Mouse (Mus musculus): ENCODE measurements around the gene Stk33.

DNA sequence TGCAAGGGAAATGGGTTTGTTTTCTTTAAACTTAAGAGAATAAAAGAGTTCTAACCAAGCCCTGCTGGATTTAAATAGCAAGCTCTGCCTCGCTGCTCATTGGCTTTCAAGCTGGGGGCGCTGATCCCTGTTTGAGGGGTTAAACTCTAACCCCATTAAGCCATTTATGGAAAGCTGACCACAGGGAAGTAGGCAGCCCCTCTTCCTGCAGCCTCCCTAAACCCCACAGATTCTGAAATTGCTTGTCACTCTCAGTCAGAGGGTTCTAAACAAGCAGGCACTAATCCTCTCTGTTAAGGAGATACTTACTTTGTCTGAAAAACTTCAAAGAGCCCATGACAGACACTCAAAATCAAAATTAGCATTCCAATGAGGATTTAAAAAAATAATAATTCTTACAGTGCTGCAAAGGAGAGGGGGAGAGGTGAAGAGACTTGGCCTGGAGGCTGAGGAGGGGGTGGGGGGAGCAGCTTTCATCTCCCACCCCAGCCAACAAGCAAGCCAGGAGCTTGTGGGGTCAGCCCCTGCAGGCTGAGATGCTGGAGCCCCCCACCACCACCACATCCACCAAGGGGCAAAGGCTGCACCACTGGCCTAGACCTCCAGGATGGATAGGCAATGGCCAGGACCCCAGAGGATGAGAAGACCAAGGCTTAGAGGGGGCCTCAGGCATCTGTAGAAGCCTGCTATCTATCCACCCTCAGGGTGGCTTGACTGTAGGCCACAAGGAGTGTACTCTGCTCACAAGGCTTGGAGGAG, 203.8 kb downstream of the Stk33 start:
- TF ChIP-seq CTCF (IDR thresholded peaks at IDR 0.05; ENCODE audit: insufficient read depth, low read depth, low read length) (no peak), POLR2A (IDR thresholded peaks at IDR 0.05; ENCODE audit: insufficient read depth, low read depth, low read length) (no peak)
